Mouse (Mus musculus): ENCODE results near the gene Alpk1. TPM values are rescaled to one million over a fixed set of nuclear protein-coding genes. Genes with fewer than 3 reads are reported as not detected.

The Alpk1 gene
- 0.54 and 0.58 TPM in 2 replicates for polyA plus RNA-seq (2015; fragmentation: Nextera tagmentation; extraction: Ambion mirVana)

GRCm38 (mm10) chr3:127780021-127780644 is at the start of gene Alpk1:
Alpk1 (minus strand) TSS chr3:127780527.
- Histone ChIP-seq H3K27me3 (no peaks in the 10 kb centered on the region), H3K36me3 (no peaks in the 10 kb centered on the region), H3K27ac (no peak within 1 kb of the TSS; the same call in 1 of the 2 replicates), H3K4me1 (replicated peaks) (peaks cover 14% of the 10 kb centered on the region), H3K4me2 (peak within 1 kb of the TSS; percentile 77), H3K9ac (peak within 1 kb of the TSS; percentile 57), H3K9me3 (replicated peaks) (no peaks in the 10 kb centered on the region), H3K4me3 (replicated peaks) (peak within 1 kb of the TSS; percentile 58)
- DNase-seq (peak; percentile 49), ATAC-seq (ENCODE audit: low read depth) (peak; percentile 80)
- 3% methylated on average over 24 of the region's 24 CpGs for WGBS (ENCODE audit: insufficient replicate concordance)

GRCm38 (mm10) chr3:127827123-127827522 is 46.8 kb upstream of the Alpk1 start:
- H3K4me3 ChIP-seq (replicated peaks): no peak overlapping the region
- H3K4me1 ChIP-seq (replicated peaks): peaks cover 34% of the 10 kb centered on the region
- WGBS (ENCODE audit: insufficient replicate concordance): 74% methylated on average over 7 of the region's 7 CpGs
- ATAC-seq (ENCODE audit: low read depth) (no peak), DNase-seq (no peak)
- no peak overlapping the region for H3K9ac ChIP-seq
- no peaks in the 10 kb centered on the region for H3K9me3 ChIP-seq (replicated peaks)
- H3K4me2 ChIP-seq: no peak overlapping the region
- peaks cover 7% of the 10 kb centered on the region for H3K36me3 ChIP-seq
- no peak overlapping the region for H3K27ac ChIP-seq
- H3K27me3 ChIP-seq: no peaks in the 10 kb centered on the region

- peaks cover 12% of the 10 kb centered on the region for H3K36me3 ChIP-seq
- H3K4me1 ChIP-seq (replicated peaks): peaks cover 37% of the 10 kb centered on the region
- no peak overlapping the region for H3K9ac ChIP-seq
- ATAC-seq (ENCODE audit: low read depth) (no peak), DNase-seq (no peak)
- H3K27ac ChIP-seq: no peak overlapping the region
- no peaks in the 10 kb centered on the region for H3K9me3 ChIP-seq (replicated peaks)
- no peak overlapping the region for H3K4me2 ChIP-seq
- WGBS (ENCODE audit: insufficient replicate concordance): 88% methylated on average over 7 of the region's 7 CpGs
- no peak overlapping the region for H3K4me3 ChIP-seq (replicated peaks)
- H3K27me3 ChIP-seq: no peaks in the 10 kb centered on the region
These were observed 46.2 kb upstream of the Alpk1 start for GRCm38 (mm10) chr3:127826503-127826902.

GRCm38 (mm10) chr3:127823886-127824863 is 43.8 kb upstream of the Alpk1 start:
- 0 out of 2 replicates have a peak overlapping the region, but pooled peaks have one; percentile 9 for H3K27ac ChIP-seq
- no peak overlapping the region for H3K4me2 ChIP-seq
- no peak overlapping the region for H3K4me3 ChIP-seq (replicated peaks)
- H3K4me1 ChIP-seq (replicated peaks): peaks cover 52% of the 10 kb centered on the region
- no peaks in the 10 kb centered on the region for H3K27me3 ChIP-seq
- DNase-seq (no peak), ATAC-seq (ENCODE audit: low read depth) (no peak)
- H3K9ac ChIP-seq: no peak overlapping the region
- H3K9me3 ChIP-seq (replicated peaks): no peaks in the 10 kb centered on the region
- peaks cover 28% of the 10 kb centered on the region for H3K36me3 ChIP-seq
- WGBS (ENCODE audit: insufficient replicate concordance): 74% methylated on average over 17 of the region's 17 CpGs

- no peak for DNase-seq
- no peak overlapping the region for H3K9ac ChIP-seq
- H3K36me3 ChIP-seq: peaks cover 42% of the 10 kb centered on the region
- ATAC-seq (ENCODE audit: low read depth): peak; percentile 29; the same call in 1 of the 2 replicates
- H3K4me2 ChIP-seq: no peak overlapping the region
- H3K27me3 ChIP-seq: no peaks in the 10 kb centered on the region
- H3K9me3 ChIP-seq (replicated peaks): no peaks in the 10 kb centered on the region
- no peak overlapping the region for H3K27ac ChIP-seq
- WGBS (ENCODE audit: insufficient replicate concordance): 40% methylated on average over 5 of the region's 5 CpGs
- no peak overlapping the region for H3K4me3 ChIP-seq (replicated peaks)
- peaks cover 51% of the 10 kb centered on the region for H3K4me1 ChIP-seq (replicated peaks)
These were observed 40.9 kb upstream of the Alpk1 start for GRCm38 (mm10) chr3:127821209-127821608.

- Histone ChIP-seq H3K4me1 (replicated peaks) (peaks cover 46% of the 10 kb centered on the region), H3K4me3 (replicated peaks) (no peak overlapping the region), H3K27ac (no peak overlapping the region; the same call in 1 of the 2 replicates), H3K36me3 (peaks cover 42% of the 10 kb centered on the region), H3K27me3 (no peaks in the 10 kb centered on the region), H3K9ac (no peak overlapping the region), H3K9me3 (replicated peaks) (no peaks in the 10 kb centered on the region), H3K4me2 (no peak overlapping the region)
- DNase-seq (no peak), ATAC-seq (ENCODE audit: low read depth) (no peak)
- WGBS (ENCODE audit: insufficient replicate concordance): 81% methylated on average over 1 of the region's 1 CpGs
These were observed 40.1 kb upstream of the Alpk1 start for GRCm38 (mm10) chr3:127820400-127820799.

- no peak overlapping the region for H3K27ac ChIP-seq
- peaks cover 43% of the 10 kb centered on the region for H3K36me3 ChIP-seq
- ATAC-seq (ENCODE audit: low read depth): peak; percentile 69
These were observed 38.7 kb upstream of the Alpk1 start for GRCm38 (mm10) chr3:127818694-127819663.

GRCm38 (mm10) chr3:127817120-127817683 is 36.9 kb upstream of the Alpk1 start:
- H3K36me3 ChIP-seq: peaks cover 54% of the 10 kb centered on the region
- H3K4me3 ChIP-seq (replicated peaks): no peak overlapping the region
- H3K4me1 ChIP-seq (replicated peaks): peaks cover 28% of the 10 kb centered on the region
- 81% methylated on average over 7 of the region's 7 CpGs for WGBS (ENCODE audit: insufficient replicate concordance)
- no peak overlapping the region for H3K9ac ChIP-seq
- no peak overlapping the region for H3K4me2 ChIP-seq
- ATAC-seq (ENCODE audit: low read depth) (no peak), DNase-seq (no peak)
- H3K9me3 ChIP-seq (replicated peaks): no peaks in the 10 kb centered on the region
- H3K27me3 ChIP-seq: no peaks in the 10 kb centered on the region
- H3K27ac ChIP-seq: no peak overlapping the region

More at GRCm38 (mm10) chr3:127818694-127819663, 38.7 kb upstream of the Alpk1 start:
- Histone ChIP-seq H3K4me2 (no peak overlapping the region), H3K9ac (no peak overlapping the region), H3K9me3 (replicated peaks) (no peaks in the 10 kb centered on the region), H3K4me1 (replicated peaks) (peaks cover 32% of the 10 kb centered on the region), H3K4me3 (replicated peaks) (no peak overlapping the region), H3K27me3 (no peaks in the 10 kb centered on the region)
- DNase-seq: no peak
- WGBS (ENCODE audit: insufficient replicate concordance): 72% methylated on average over 11 of the region's 11 CpGs

- 82% methylated on average over 7 of the region's 7 CpGs for WGBS (ENCODE audit: insufficient replicate concordance)
- H3K9ac ChIP-seq: no peak overlapping the region
- H3K4me2 ChIP-seq: no peak overlapping the region
- peaks cover 71% of the 10 kb centered on the region for H3K36me3 ChIP-seq
- DNase-seq: no peak
- H3K9me3 ChIP-seq (replicated peaks): no peaks in the 10 kb centered on the region
- no peak for ATAC-seq (ENCODE audit: low read depth)
- H3K27me3 ChIP-seq: no peaks in the 10 kb centered on the region
- H3K4me3 ChIP-seq (replicated peaks): no peak overlapping the region
- H3K27ac ChIP-seq: no peak overlapping the region
- peaks cover 9% of the 10 kb centered on the region for H3K4me1 ChIP-seq (replicated peaks)
These were observed 28.8 kb upstream of the Alpk1 start for GRCm38 (mm10) chr3:127809103-127809502.

- Histone ChIP-seq H3K36me3 (peaks cover 59% of the 10 kb centered on the region), H3K27me3 (no peaks in the 10 kb centered on the region), H3K4me3 (replicated peaks) (no peak overlapping the region), H3K9ac (no peak overlapping the region), H3K27ac (no peak overlapping the region), H3K4me1 (replicated peaks) (peaks cover 13% of the 10 kb centered on the region), H3K9me3 (replicated peaks) (no peaks in the 10 kb centered on the region), H3K4me2 (no peak overlapping the region)
- DNase-seq (no peak), ATAC-seq (ENCODE audit: low read depth) (no peak)
- WGBS (ENCODE audit: insufficient replicate concordance): 88% methylated on average over 5 of the region's 5 CpGs
These were observed 27.5 kb upstream of the Alpk1 start for GRCm38 (mm10) chr3:127807846-127808245.
